Mouse (Mus musculus) liver, adult 2 months (tissue): ENCODE measurements around the gene Snf8.

Experiments
- CTCF ChIP-seq: fragments of 200-500 bp; IDR thresholded peaks from 2 replicates; pipeline ENCODE4 v1.5.1; 2011; ENCODE audit warnings: low read depth, low read length, control low read depth
- POLR2A ChIP-seq: fragments of 200-500 bp; IDR thresholded peaks from 2 replicates; pipeline ENCODE4 v1.6.1; 2011; ENCODE audit warnings: low read length, control low read depth; ENCODE audit not compliant: insufficient read depth; ENCODE audit errors: extremely low read depth

DNA sequence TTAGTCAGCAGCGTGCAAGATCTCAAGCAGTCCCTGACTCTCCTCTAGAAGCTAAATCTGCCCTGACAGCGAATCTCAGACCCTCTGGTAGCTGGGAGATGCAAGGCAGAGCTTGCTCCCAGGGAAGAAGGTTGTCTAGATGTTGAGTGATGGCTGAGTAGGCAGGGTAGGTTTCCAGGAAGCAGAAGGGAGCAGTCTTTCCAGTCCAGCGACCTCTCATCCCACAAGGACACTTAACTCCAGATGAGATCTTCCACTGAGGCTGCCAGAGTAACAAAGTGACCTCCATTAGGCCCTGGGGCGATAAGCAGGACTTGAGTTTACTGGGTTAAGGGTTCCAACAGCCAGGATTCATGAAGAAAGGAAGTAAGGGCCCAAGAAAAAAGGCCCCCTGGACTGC lies 14.1 kb upstream of the Snf8 start:
- TF ChIP-seq POLR2A (no peak), CTCF (no peak)
